Mouse (Mus musculus) frontal cortex, adult (tissue): ENCODE results near the gene Mllt3.
A peak's percentile ranks its signal among the peaks of the same experiment; 100 is the strongest.

Experiments
- ATAC-seq: cut with Nextera tagmentation; 2 replicates; pipeline ENCODE4 v1.9.2; 2017; ENCODE audit warnings: mild to moderate bottlenecking, moderate library complexity, mixed read lengths; ENCODE audit not compliant: low TSS enrichment

The Mllt3 gene

DNA sequence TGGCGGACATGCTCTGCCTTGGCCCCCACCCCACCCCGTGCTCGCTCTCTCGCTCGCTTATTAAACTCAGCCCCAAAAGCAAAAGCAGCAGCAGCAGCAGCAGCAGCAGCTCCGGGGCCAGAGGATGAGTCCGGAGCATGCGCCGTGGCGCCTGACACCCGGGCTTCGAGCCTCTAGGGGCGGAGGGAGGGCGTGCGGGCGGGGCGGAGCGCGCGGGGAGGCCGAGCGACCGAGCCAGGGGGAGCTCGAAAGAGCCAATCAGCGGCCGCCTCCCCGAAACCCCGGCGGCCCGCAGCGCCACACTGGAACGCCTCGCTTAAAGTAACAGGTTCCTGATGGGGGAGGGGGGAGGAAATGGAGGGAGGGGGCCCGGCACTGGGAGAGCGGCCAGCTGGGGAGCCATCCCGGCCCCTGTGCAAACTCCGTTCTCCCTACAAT is at the start of gene Mllt3:
Mllt3 (minus strand) TSS at position 149 of the 438 bp plus-strand sequence.
- ATAC-seq, result peak; percentile 89

DNA sequence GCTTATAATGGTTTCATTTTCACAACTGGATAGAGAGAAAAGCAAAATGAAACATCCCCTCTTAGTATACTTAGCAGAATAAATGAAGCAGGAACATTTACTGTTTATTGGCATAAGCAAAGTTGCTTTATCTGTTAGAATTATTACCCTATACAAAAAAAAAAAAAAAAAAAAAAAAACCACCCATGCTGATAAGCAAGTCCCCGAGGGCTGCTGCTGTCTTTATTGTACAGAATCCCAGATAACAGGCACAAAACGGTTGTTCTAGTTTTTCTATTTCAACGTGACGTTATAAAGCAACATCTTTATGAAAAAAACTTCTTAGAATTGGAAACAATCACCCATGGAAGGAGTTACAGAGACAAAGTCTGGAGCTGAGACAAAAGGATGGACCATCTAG is 49.2 kb upstream of the Mllt3 start:
- no peak for ATAC-seq

DNA sequence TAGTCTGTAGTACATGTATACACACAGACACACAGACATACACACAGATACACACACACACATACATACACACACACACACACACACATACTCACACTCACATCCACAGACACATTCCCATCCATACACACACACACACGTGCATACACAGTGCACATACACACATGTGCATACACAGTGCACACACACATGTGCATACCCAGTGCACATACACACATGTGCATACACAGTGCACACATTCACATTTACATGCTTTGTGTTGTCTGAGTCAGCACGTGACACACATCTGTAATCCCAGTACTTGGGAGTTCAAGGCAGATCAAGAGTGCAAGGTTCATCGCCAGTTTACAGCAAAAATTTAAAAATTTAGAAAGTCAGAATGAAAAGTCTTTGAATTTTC is 48.7 kb upstream of the Mllt3 start:
- ATAC-seq, result no peak

DNA sequence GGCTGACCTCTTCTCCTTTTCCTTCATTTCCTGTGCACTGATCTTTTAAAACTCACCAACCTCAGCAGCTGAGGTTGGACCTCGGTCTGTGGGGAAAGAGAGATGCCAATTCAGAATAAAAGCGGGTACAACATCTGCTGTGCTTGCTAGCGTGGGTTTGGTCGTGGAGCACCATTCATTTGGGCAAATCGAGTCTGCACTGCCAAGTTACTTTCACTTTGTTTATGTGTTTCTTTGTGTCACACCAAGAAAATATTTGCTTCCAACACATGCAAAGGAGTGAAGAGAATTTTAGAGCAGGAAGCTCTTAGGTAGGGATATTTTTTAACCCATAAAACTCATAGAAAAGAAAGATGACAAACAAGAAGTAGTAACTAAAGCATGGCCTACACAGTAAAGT is 48.3 kb upstream of the Mllt3 start:
- no peak for ATAC-seq

DNA sequence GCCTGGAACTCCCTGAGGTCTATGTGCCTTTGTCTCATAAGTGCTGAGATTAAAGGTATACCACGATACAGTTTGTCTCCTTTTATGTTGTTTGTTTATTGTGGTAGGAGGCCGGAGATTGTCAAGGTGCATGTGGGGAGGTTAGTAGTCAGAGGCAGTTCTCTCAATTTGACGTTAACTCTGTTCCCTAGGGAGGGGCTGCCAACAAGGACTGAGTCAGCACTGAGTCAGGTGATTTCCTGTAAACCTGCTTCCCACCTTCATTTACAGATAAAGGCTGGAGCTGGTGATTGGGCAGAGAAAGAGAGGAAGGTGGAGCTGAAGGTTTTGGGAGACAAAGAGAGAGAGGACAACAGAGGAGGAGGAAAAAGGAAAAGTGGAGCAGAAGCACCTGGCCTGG is 45.8 kb upstream of the Mllt3 start:
- no peak for ATAC-seq

DNA sequence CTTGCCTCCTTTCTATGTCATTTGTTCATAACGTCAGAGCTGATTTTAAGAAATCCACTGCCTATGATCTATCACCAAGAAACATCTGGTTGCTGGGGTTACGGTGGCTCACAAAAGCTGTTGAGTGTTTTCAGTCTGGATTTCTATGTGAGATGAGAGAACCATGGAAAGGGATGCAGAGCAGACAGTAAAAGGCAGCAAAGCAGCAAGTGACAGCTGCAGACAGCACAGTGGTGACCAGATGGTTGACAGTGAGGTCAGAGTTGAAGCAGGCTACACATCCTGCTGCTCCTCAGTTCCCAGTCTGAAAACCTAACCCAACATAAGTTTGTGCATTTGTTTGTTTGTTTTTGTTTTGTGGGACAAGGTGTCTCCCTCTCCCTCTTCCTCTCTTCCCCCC is 42.2 kb upstream of the Mllt3 start:
- ATAC-seq, result no peak

DNA sequence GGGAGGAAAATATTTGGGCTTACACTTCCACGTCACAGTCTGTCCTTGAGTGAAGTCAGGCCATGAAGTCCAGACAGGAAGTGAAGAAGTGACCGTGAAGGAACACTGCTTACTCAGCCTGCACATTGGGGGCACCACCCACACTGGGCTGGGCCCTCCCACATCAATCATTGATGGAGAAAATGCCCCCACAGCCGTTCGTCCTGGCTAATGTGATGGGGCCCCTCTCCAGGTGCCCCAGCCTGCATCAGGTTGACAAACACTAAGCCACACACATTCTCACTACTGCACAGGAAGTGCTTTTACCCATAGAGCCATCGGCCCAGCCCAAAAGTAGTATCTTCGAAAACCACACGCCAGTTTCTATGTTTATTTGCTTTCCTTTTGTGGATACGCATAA is 13.1 kb upstream of the Mllt3 start:
- no peak for ATAC-seq

DNA sequence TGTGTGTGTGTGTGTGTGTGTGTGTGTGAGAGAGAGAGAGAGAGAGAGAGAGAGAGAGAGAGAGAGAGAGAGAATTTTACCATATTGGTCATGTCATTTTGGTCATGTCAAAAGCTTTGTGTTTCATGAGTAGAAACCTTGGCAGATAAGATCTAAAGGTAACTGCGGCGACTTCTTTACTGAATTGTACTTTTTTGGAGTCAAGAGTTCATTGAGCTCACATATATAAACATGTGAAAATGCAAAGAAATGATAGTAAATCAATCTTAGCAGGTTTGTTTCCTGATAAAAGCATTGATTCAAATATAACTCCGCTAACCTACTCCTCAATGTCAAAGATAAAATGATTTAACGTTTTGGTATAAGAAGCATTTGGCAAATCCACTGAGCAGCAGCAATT is 12.0 kb upstream of the Mllt3 start:
- ATAC-seq, result no peak

DNA sequence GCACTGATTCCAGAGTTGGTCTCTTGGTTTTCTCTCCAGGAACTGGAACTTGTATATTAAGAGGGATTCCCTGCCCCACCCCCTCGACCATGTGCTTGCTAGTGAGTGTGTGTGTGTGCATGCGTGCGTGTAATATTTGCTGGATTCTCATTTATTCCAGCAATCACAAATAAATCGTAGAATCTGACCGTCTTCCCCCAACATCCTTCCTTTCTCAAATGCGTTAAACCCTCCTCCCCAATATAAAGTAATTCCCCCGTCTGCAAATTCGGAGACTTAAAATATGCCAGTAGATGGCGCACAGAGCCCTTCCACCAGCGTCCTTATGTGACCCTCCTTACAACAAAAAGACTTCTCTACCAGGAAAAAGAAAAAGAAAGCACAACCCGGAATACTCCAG is 2.2 kb upstream of the Mllt3 start:
- ATAC-seq, result no peak

DNA sequence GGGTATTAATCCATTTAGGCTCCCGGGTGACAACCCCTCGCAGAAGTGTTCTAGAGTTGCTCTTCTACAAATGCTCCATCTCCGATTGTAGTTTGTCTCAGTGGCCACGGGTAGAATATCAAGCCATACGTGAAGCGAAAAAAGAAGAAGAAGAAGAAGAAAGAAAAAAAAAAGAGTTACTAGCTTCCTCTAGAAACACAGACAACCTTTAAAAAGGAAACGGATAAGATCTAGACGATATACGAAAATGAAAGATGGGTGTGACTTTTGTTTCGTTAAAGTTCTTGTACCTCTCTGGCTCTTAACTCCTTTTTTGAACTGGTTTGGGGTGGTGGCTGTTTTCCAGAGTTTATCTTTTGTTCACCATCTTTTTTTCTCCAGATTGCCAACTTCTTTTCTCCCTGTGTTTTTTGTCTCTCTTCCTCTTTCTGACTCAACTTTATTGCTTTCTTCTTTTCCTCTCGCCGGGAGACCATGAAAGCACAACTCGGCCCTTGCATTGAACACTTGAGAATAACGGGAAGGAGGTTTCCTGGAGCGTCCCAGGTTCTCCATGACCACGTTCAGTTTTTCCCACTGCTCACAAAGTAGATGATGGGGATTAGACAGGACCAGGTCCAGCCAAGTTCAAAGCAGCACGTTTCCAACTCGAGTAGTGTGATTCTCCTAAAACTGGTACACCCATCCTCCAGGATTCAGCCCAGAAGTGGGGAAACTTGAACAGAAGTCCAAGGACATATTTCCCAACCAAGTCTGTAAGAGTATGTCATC is 1.4 kb upstream of the Mllt3 start:
- ATAC-seq, result no peak

DNA sequence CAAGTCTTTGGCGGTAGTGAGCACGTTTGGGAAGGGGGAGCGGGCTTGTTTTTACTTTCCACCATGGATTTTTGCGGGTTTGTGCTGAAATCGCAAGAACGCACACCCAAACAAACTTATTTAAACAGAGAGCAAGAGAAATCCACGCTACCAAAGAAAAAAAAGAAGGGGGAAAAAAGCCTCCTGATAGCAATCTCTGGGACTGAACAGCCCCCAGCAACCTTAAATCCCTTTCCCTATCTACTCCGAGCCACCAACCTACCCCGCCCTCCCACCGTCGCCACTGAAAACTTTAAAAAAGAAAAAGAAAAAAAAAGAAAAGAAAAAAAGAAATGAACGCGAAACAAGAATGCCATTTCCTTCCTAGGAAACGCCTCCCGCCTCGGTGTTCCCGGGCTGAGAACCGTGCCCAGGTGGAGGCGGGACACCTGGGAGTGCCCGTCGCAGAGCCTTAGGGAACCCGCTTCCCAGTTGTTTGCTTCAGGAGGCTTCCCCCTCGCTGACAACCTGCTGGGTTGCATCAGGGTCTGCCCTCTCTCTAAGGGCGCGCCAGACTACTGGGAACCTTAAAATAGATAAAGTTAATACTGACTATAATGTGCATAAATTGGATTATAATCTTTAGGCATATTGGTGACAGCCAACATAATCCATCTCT is 694 bp upstream of the Mllt3 start:
- ATAC-seq, result no peak

DNA sequence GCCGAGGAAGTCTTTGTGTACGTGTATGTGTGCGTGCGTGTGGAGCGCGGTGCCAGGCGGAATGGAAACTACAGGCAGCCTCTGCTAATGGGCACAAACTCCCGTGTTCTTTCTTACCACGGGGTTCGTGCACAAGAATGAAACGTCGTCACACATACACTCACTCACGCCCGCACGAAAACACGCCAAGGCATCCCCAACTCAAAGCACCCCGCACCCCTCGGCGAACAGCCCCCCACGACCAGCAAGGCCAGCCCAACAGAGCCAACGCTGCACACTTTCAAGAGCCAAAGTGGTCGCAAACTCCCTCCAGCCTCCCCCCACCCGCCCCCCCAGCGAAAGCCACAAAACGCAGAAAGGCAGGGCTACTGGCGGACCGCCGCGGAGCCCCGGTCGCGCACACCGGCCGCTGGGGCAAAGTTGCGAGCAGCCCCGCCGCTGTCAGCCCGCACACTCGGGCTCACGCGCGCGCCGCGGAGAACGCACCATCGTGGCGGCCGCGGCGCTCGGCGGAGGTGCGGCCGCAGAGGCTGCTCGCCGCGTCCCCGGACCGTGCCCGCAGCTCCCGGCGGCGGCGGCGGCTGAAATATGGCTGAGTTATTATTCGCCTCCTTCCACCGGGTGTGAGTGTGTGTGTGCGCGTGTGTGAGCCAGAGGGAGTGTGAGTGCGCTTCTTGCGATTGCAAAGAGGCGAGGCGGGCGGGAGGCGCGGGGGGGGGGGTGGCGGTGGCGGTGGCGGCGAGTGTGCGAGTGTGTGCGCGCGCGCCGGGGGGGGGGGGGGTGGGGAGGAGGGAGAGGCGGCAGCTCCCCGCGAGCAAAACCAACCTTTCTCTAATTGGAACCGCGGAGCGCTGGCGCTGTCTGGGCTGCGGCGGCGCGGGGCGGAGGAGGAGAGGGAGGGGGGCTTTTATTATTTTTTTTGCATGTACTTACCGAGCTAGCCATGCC is 739 bp downstream of the Mllt3 start:
- ATAC-seq, result peak; percentile 20

DNA sequence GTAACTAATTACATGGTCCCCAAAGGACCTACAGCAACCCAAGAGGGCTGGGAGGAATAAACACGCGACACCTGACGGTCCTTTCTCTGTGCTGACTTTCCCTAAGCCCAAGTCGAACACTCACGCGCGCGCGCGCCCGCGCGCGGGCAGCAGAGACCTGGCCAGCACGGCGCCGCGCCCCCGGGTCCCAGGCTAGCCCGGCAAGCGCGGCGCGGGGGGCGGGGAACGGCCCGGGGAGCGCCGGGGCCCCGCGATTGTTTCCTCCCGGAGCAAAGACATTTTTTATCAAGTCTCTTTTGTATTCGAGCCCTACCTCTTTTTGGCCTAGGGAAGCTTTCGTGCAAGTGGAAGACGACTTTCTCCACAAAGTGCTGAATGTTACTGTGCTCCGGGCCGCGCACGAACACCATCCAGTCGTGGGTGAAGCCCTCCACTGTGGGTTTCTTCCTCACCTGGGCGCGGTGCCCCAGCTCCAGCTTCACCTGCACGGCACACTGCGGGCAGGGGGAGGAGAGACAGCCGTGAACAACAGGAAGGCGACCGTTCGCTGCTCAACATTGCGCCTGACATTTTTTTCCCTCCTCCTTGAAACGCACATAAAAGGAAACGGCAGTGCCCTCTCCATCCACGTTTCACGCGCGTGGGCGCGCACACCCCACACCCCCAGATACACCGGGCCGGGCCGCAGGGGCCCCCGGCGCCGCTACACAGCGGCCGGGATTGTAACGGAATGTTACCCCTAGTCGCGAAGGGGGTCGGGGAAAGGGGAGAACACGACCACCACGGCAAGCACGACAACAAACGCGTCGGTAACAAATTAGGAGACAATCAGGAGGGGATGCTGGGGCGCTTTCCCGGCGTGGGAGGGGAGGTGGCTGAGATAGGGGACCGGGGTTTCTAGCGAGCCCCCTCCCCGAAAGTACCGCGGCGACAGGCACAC is 1.7 kb downstream of the Mllt3 start:
- 0 out of 2 replicates have a peak, but pooled peaks have one; percentile 5 for ATAC-seq

DNA sequence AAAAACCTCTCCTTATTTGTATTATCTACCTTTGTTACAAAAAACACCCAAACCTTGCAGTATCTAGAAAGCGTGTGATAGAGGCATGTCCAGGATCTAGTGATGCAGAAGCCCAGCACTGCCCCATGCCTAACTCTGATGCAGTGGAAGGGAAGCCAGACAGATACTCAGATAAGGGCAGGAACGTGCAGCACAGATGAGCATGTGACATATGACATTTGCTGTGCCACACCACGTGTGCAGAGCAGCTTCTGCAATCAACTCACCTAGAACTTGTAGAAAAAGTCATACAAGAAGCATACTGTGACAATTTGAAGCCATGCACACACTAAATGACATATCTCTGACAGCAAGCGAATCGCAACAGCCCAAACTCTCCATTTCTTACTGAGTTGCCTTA is 9.6 kb downstream of the Mllt3 start:
- no peak for ATAC-seq

DNA sequence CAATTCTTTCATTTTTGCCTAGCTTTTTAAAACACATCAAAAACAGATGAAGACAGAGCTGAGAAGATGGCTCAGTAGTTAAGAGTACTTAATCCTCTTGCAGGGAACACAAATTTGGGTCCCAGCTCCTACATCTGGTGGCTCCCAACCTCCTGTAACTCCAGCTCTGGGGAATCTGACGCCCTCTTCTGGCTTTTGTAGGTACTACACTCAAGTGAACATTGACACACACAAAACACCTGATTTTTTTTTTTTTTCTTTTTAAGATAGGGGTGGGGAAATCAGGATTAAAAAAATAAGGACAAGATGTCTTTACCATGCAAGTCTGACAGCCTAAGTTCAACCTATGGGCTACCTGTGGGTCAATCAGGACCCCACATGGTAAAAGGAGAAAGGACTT is 10.5 kb downstream of the Mllt3 start:
- no peak for ATAC-seq

DNA sequence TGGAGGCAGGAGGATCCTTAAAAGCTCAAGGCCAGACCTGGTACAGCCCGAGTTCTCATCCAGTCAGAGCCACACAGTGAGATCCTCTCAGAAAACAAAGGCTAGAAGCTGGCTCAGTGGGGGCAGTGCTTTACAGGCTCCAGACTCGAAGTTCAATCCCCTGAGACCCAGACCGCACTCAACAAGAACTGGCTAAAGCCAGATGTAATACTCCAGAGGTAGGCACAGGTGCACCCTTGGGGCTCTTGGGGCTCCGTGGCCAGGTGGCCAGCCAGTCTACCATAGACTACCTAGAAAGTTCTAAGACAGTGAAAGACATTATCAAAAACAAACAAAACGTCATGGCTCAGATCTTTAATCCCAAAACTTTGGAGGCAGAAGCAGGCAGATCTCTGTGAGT is 12.7 kb downstream of the Mllt3 start:
- ATAC-seq, result no peak

DNA sequence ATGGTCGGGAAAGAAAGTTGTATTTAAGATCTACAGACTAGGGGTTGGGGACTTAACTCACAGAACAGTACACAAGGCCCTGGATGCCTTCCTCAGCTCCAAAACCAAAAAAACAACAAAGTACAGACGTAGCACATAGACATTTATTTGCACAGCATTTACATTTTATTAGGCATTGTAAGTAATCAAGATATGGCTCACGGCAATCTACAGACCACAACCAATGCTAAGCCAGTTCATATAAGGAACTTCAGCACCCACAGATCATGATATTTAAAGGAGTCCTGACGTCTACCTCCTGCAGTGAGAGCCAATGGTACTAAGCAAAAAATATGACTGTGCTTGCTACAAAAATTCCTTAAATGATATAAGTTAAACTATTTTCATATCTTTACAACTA is 13.5 kb downstream of the Mllt3 start:
- ATAC-seq, result no peak

DNA sequence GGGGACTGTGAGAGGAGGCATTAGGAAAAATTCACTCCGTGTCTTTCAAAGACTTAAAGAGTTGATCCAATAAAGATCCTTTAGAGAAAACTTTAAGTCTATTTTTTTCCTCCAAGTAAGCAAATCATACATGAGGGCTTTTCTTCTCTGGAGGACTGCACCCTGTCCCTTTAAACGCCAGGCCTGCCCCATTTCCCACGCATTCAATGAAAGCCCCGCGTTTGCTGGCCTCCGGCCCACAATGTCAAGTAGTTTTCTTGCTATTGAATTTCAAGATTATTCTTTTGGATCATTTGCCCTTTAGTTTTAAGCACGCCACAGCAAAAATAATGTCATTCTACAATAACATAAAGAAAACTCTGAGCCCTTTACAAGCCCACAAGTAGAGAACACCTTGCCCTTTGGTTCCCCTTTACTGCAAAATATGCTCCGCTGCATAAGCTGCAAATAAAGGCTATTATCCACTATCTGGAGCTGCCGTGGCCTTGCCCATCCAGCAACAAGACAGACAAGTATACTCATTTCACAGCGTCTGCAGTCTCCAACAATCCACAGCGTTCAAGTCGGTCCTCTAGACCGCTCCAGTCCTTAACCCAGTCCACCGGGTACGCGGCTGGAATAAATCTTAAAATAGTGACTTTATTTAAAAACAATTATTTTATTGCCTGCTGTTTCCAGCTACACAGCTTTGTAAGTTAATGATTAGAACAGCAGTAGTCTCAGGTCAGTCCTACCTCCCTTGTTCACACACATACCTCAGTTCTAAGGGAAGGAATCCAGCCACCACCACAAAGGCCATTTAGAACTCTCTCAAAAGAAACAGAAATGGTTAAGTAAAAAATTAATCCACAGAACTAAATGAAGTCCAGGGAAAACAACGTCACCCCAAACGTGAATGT is 15.5 kb downstream of the Mllt3 start:
- no peak for ATAC-seq

DNA sequence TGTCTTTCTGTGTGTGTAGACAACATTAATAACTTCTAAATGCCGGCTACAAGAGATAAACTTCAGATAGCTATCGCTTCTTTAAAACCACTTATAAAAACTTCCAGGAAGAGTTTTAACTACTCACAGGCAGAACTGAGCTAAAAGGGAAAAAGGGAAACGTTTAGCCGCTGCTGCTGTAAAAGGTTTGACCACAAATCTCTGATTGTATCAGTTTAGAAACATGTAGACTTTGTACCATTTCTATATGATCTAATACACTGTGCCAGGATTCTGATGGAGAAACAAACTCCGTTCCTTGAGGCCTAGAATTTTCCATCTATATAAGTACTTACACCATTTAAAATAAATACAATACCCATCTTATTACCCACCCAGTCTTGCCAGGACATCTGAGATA is 17.4 kb downstream of the Mllt3 start:
- ATAC-seq, result no peak

DNA sequence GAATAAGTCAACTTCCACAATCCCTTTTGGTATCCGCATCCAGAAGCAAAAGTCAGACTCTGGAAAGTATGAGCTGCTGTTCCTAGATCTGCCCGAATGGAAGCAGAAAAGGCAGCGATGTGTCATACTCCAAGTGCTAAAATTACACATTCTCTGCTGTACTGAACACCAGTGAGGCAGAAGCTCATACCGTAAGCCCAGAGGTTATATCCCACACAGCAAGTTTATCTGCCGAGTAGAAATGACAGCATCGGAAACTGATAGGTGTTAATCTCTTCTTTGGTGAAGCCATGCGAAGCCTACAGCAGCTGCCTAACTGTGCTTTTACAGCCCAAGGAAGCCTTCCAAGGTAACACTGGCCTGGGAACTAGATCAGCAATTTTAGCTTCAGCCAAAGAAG is 17.9 kb downstream of the Mllt3 start:
- ATAC-seq, result peak; percentile 88
